Mouse (Mus musculus): ENCODE results near the gene Syne2.

- TF ChIP-seq POLR2A (IDR thresholded peaks at IDR 0.05; ENCODE audit: low read depth, low read length), result no peak
- no peak for TF ChIP-seq CTCF (IDR thresholded peaks at IDR 0.05; ENCODE audit: extremely low read depth, insufficient read depth, insufficient read length, insufficient replicate concordance)
Measured at GRCm38 (mm10) chr12:75874287-75874994, 56.5 kb downstream of the Syne2 start.

Measured in spleen, adult 2 months (tissue).